Mouse (Mus musculus): ENCODE data around the gene Cltb. TPM values are rescaled to one million over a fixed set of nuclear protein-coding genes. Genes with fewer than 3 reads are reported as not detected.

The Cltb gene
- total RNA-seq, 2 experiments from 2014 or later, result 252 to 268 TPM

GRCm38 (mm10) chr13:54589996-54590951, 20.9 kb downstream of the Cltb start, which contains the start of the genes Nop16 and Higd2a:
TSS of gene Nop16 (minus strand) at chr13:54590090.
TSS of gene Higd2a (plus strand) at chr13:54590207.
- TF ChIP-seq CTCF (conservative IDR thresholded peaks at IDR 0.05), result no peak
- peak; percentile 94 to 99 for DNase-seq (ENCODE audit: low spot score in 2 of 2)
- Histone ChIP-seq H3K27ac (peak within 1 kb of the TSS; percentile 96), H3K4me3 (peak within 1 kb of the TSS; percentile 95)

DNA sequence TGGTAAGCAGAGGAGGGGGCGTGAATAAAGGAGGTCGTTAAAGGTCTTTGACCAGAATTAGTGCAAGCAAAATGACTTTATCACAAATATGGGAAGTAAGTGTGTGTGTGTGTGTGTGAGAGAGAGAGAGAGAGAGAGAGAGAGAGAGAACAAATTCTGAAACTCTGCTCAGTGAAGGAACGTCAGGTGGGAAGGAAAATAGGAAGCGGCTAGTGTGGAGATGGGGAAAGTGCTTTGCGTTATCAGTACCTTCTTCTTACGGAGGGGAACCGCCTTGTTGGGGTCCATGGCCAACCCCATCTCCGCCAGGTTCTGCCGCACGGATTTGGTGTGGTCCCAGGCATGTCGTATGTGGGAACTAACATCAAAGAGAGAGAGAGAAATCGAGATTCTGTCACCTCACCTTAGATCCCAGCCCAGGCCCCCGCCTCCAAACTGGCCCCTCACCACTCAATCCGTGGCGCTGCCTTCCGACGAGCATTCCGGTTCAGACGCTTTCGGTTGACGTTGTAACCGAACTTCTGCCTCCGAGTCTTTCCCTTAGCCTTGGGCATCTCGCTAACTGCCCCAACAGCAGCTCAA, 21.6 kb downstream of the Cltb start:
- TF ChIP-seq CTCF (conservative IDR thresholded peaks at IDR 0.05), result no peak
- peak overlapping the region; percentile 95 for H3K4me3 ChIP-seq
- peak overlapping the region; percentile 96 for H3K27ac ChIP-seq
- no peak for DNase-seq (ENCODE audit: low spot score in 2 of 2)

GRCm38 (mm10) chr13:54585831-54586230, 25.3 kb downstream of the Cltb start:
- no peak for DNase-seq (ENCODE audit: low spot score in 2 of 2)
- Histone ChIP-seq H3K27ac (no peak overlapping the region), H3K4me3 (no peak overlapping the region)
- no peak for TF ChIP-seq CTCF (conservative IDR thresholded peaks at IDR 0.05)

GRCm38 (mm10) chr13:54582860-54583259, 28.3 kb downstream of the Cltb start:
- TF ChIP-seq CTCF (conservative IDR thresholded peaks at IDR 0.05), result no peak
- DNase-seq (ENCODE audit: low spot score in 2 of 2), result no peak

GRCm38 (mm10) chr13:54582126-54582525, 29.0 kb downstream of the Cltb start:
- no peak for TF ChIP-seq CTCF (conservative IDR thresholded peaks at IDR 0.05)
- peak overlapping the region; percentile 49; the same call in 1 of the 2 replicates for H3K27ac ChIP-seq
- DNase-seq (ENCODE audit: low spot score in 2 of 2), result no peak
- no peak overlapping the region for H3K4me3 ChIP-seq

More at GRCm38 (mm10) chr13:54582860-54583259, 28.3 kb downstream of the Cltb start:
- Histone ChIP-seq H3K4me3 (no peak overlapping the region), H3K27ac (peak overlapping the region; percentile 49; the same call in 1 of the 2 replicates)

- Histone ChIP-seq H3K4me3 (no peak overlapping the region), H3K27ac (no peak overlapping the region)
- no peak for DNase-seq (ENCODE audit: low spot score in 2 of 2)
- TF ChIP-seq CTCF (conservative IDR thresholded peaks at IDR 0.05), result no peak
Measured at GRCm38 (mm10) chr13:54581385-54581784, 29.8 kb downstream of the Cltb start.

DNA sequence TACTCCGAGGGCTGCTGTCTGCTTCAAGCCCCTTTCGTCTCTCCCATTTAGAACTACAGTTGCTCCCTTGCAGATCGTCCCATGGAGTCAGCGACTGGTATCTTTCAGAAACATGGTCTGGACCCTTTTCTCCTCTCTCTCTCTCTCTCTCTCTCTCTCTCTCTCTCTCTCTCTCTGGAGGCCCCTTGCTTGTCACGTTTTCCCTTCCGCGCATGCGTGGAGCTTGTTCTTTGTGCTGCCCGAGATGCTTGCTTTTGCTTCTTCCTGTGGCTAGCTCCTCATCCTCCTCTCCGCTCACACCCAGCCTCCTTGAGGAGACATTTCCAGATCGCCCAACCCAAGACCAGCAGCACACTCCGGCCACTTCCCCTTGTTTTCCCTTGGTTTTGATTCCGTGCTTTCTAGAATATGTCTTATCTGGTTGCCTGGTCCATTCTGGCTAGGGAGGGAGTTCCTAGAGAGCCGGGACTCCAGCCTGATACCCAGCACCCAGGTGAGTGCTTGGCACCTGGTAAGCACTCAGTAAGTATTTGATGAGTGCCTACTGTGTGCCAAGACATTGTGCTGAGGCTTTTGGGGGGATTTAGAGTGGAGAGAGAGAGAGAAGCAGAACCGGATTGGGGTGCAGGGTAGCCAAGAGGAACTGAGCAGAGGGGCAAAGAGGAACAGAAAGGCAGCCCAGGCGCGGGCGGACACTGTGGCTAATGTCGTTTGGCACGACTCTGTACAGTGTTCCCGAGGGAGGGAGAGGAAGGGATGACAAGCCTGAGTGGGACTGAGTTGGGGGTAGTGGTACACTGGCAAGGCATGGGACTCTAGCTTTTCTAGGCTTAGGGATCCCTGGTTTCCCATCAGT, 33.3 kb downstream of the Cltb start:
- Histone ChIP-seq H3K4me3 (no peak overlapping the region), H3K27ac (0 out of 2 replicates have a peak overlapping the region, but pooled peaks have one; percentile 32)
- DNase-seq (ENCODE audit: low spot score in 2 of 2), result no peak
- no peak for TF ChIP-seq CTCF (conservative IDR thresholded peaks at IDR 0.05)

DNA sequence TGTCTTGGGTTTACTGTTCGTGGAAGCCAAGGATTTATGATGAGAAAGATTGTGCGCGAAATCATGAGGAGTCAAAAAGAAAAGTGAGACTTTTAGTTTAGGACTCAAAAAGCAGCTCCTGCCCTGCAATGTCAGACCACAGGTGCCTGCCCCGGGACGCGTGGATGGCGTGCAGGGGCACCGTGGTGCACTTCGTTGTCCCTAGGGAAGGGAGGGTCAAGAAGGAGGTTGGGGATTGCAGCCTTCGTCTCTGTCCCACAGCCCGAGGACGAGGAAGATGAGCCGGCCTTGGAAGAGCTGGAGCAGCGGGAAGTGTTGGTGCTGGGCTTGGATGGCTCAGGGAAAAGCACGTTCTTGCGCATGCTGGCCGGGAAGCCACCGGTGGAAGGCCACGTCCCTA, 35.7 kb downstream of the Cltb start:
- Histone ChIP-seq H3K4me3 (peak overlapping the region; percentile 100), H3K27ac (peak overlapping the region; percentile 93)
- no peak for TF ChIP-seq CTCF (conservative IDR thresholded peaks at IDR 0.05)
- DNase-seq (ENCODE audit: low spot score in 2 of 2), result no peak

- DNase-seq (ENCODE audit: low spot score in 2 of 2), result peak; percentile 70 to 79
- peak; percentile 62 for TF ChIP-seq CTCF (conservative IDR thresholded peaks at IDR 0.05)
- Histone ChIP-seq H3K27ac (peak within 1 kb of the TSS; percentile 93), H3K4me3 (peak within 1 kb of the TSS; percentile 100)
Measured at GRCm38 (mm10) chr13:54574854-54575481, 36.2 kb downstream of the Cltb start, which contains the start of gene Arl10. TSS of gene Arl10 (plus strand) at chr13:54575015.

DNA sequence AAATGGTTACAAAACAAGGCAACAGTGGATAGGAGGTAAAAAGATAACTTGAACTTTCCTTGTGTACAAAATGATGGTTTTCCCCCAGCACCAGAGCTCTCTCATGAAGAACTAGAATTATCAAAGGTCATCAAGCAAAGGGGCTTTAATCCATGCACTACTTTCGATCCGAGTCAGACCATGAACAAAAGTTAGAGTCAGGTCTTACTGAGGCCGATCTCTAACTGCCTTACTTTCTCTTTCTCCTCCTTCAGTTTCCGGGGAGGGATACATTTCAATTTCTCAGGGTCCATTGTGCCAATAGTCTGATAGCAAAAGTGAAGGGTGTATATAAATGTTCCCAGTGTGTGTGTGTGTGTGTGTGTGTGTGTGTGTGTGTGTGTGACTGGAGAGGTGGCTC, 38.5 kb downstream of the Cltb start:
- no peak for DNase-seq (ENCODE audit: low spot score in 2 of 2)
- no peak overlapping the region for H3K4me3 ChIP-seq
- H3K27ac ChIP-seq, result no peak overlapping the region
- no peak for TF ChIP-seq CTCF (conservative IDR thresholded peaks at IDR 0.05)

GRCm38 (mm10) chr13:54571637-54572036, 39.5 kb downstream of the Cltb start:
- TF ChIP-seq CTCF (conservative IDR thresholded peaks at IDR 0.05), result no peak
- no peak overlapping the region for H3K4me3 ChIP-seq
- no peak for DNase-seq (ENCODE audit: low spot score in 2 of 2)
- H3K27ac ChIP-seq, result no peak overlapping the region

GRCm38 (mm10) chr13:54570736-54571135, 40.4 kb downstream of the Cltb start:
- no peak for DNase-seq (ENCODE audit: low spot score in 2 of 2)
- Histone ChIP-seq H3K27ac (no peak overlapping the region), H3K4me3 (no peak overlapping the region)
- TF ChIP-seq CTCF (conservative IDR thresholded peaks at IDR 0.05), result no peak

All from layer of hippocampus, adult 2 months (tissue).